Mouse (Mus musculus) heart, postnatal 10 days (tissue): ENCODE results near the gene Agpat1. TPM values are rescaled to one million over a fixed set of nuclear protein-coding genes. Genes with fewer than 3 reads are reported as not detected.
A peak's percentile ranks its signal among the peaks of the same experiment; 100 is the strongest.

ENCODE experiments used
- DNase-seq, 2 experiments: peaks; one replicate each; pipeline ENCODE4 v3.0.0; 2021
- intact Hi-C: fragments of 180-260 bp; cut with DNase I; formaldehyde crosslinking; loops from one replicate; pipeline ENCODE4 v1.15.1; 2025
- total RNA-seq, 2 experiments: library from RNA; stranded (reverse); gene quantifications; 2 replicates each; pipeline ENCODE4 v1.2.3; 2021

Gene Agpat1
- total RNA-seq, 2 experiments from 2014 or later, result 54.4 to 56.5 TPM

- intact Hi-C loops, result no loop called here
- DNase-seq, result no peak
Measured at GRCm38 (mm10) chr17:34585121-34585520, 18.9 kb upstream of the Agpat1 start.

DNA sequence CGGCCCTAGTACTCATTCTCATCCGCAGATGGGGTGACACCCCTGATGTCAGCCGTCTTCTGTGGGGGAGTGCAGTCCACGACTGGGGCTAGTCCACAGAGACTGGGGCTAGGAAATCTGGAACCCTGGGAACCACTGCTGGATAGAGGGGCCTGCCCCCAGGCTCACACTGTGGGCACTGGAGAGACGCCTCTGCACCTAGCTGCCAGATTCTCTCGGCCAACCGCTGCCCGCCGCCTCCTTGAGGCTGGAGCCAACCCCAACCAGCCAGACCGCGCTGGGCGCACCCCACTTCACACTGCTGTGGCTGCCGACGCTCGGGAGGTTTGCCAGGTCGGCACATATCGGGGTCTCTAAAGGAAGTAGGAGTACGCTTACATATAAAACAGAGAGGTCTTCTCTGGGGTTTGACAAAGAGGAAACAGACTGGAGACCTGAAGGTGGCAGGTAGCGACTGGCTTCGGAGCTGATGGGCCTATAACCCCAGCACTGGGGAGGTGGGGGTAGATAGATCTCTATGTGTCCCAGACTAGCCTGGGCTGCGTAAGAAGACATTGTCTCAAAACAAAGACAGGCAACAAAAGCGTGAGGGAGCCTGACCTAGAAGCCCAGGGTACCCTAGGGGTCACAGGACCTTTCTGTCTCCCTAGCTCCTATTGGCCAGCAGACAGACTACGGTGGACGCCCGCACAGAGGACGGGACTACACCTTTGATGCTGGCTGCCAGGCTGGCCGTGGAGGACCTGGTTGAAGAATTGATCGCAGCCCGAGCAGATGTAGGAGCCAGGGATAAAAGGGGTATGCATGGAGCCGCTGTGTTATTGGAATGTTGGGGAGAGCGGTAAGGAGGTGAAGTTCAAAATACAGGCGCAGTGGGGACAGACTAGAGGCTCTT, 17.9 kb upstream of the Agpat1 start:
- intact Hi-C loops, result loop anchor here (2.0 kb wide), 1 partner anchor 19 kb away; no protein-coding TSS in a partner anchor
- DNase-seq, result no peak

GRCm38 (mm10) chr17:34586796-34587422, 17.2 kb upstream of the Agpat1 start:
- intact Hi-C loops, result loop anchor here (2.0 kb wide), 1 partner anchor 20 kb away; no protein-coding TSS in a partner anchor
- peak; percentile 84 to 87 for DNase-seq

- peak; percentile 98 for DNase-seq
- intact Hi-C loops, result loop anchor here (2.0 kb wide), 1 partner anchor 21 kb away; no protein-coding TSS in a partner anchor
Measured at GRCm38 (mm10) chr17:34587423-34587811, 16.6 kb upstream of the Agpat1 start.

GRCm38 (mm10) chr17:34587814-34588213, 16.2 kb upstream of the Agpat1 start:
- DNase-seq, result no peak
- intact Hi-C loops, result loop anchor here (2.0 kb wide), 1 partner anchor 21 kb away; no protein-coding TSS in a partner anchor

DNA sequence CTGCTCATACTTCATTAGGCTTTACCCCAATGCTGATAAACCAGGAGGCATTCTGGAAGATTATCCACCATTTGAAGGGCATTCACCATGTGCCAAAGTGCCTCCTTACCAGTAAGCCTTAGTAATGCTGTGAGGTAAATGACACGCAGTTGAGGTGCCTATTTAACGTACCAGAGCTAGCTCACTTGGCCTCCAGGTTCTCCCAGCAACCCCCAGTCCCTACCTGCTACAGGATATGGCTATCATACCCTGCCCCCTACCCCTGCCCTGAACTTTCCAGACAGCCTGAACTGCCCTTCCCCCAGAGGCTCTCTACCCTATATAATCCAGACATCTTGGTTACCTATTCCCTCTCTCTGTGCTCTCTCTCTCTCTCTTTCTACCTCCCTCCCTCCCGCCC, 15.3 kb upstream of the Agpat1 start:
- no peak for DNase-seq
- intact Hi-C loops, result no loop called here

DNA sequence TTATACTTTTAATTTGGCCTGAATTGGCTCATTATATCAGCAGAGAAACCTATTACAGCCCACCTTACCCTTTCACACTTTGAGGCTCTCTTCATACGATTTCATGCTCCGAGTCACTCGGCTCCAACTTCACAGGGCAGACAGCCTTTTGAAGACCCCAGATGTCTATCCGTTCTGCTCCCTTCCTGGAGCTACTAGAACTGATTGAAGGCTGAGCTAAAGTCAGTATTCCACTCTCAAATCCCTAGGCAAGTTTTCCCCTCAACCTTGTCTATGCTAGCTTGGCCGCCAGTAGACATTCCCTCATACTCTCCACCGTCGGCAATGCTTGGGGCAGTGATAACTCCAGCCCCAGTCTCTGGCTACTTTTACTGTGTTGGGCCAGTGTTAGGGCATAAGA, 14.9 kb upstream of the Agpat1 start:
- intact Hi-C loops, result no loop called here
- no peak for DNase-seq

- DNase-seq, result peak; percentile 72 to 76
- intact Hi-C loops, result no loop called here
Measured at GRCm38 (mm10) chr17:34589681-34590101, 14.4 kb upstream of the Agpat1 start, which contains the start of gene Gpsm3. Gpsm3 (plus strand) TSS chr17:34589806.

DNA sequence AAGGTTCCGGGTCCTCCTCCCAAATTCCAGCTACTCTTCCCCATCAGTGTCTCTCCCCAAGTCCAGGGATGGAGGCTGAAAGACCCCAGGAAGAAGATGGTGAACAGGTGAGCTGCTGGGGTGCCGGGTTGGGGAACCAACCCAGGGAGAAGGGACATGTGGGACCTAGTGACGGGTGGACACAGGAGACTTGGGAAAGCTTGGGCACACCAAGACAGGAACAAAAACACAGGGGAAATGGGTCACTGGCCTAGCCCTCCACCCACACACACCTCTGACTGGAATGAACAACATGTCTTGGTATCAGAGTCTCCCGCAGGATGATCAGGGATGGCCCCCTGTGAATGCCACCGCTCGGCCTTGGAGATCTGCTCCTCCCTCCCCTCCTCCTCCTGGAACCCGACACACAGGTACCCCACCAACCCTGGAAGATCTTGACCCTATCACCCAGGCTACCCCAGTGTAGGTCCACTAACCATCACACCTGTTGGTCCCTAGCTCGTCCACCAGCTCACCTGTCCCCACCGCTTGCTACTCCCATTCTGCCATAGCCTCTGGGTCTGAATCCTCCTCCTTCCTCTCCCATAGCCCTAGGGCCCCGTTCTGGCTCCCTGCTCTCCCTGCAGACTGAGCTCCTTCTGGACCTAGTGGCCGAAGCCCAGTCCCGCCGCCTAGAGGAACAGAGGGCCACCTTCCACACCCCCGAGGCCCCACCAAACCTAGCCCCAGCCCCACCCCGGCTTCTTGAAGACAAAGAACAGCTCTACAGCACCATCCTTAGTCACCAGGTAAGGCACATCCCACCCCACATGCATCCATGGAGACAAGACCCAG, 13.7 kb upstream of the Agpat1 start:
- intact Hi-C loops, result no loop called here
- DNase-seq, result no peak

GRCm38 (mm10) chr17:34591029-34591993, 12.8 kb upstream of the Agpat1 start, which contains the start of gene Pbx2:
Pbx2 (plus strand) TSS chr17:34591266.
- DNase-seq, result peak in 1 of 2 experiments; percentile 53
- intact Hi-C loops, result no loop called here

DNA sequence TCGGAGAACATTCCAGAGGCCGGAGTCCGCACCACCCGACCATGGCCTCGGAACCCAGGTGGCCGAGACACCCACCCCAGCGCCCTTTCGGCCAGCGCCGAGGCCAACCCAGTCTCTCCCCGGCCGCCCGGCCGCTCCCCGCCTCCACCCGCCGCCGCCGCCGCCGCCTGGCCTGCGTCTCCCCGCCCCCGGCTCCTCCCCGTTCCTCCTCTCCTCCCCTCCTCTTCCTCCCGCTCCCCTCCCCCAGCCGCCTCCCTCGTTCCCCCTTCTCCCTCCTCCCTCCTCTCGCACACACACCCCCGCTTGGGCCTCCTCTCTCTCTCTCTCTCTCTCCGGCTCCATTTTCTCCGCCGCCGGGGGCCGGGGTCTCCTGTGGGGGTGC, 12.1 kb upstream of the Agpat1 start:
- intact Hi-C loops, result no loop called here
- DNase-seq, result peak; percentile 90 to 91

DNA sequence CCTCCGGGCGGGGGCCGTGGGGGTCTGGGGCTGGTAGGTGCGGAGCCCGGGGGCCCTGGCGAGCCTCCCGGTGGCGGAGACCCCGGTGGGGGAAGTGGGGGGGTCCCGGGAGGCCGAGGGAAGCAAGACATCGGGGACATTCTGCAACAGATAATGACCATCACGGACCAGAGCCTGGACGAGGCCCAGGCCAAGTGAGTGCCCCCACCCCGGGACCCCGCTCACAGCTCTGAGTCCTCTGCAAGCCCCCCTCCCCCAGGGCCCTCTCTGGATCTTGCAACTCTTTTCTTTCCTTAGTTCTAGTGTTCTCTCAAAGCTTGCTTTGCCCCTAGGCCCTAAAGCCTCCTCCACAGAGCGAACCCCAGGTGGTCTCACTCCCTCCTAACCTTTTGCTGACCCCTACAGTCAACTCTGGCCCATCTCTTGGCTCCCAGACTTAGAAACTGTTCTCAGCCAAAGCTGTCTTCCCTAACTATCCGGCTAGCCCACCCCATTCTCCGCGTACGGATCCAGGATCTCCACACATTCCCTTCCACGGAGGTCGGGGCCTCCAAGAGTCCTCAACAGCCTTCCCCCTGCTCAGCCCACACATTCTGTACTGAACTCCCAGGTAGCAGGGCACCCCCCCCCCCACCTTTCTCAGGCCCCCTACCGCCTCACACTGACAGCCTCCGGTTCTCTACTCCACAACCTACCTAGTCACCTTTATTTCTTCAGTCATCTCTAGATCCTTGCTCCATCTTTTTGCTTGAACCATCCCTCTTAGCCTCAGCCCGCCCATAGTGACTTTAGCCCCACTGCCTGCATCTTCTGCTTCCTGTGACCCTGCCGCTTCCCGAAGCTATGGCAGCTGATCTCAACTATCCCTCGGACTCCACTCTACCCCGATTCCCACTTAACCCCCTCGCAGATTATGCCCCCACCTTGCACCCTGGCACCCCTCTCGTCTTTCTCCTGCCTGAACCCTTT, 11.2 kb upstream of the Agpat1 start:
- DNase-seq, result peak; percentile 48 to 54
- intact Hi-C loops, result no loop called here

DNA sequence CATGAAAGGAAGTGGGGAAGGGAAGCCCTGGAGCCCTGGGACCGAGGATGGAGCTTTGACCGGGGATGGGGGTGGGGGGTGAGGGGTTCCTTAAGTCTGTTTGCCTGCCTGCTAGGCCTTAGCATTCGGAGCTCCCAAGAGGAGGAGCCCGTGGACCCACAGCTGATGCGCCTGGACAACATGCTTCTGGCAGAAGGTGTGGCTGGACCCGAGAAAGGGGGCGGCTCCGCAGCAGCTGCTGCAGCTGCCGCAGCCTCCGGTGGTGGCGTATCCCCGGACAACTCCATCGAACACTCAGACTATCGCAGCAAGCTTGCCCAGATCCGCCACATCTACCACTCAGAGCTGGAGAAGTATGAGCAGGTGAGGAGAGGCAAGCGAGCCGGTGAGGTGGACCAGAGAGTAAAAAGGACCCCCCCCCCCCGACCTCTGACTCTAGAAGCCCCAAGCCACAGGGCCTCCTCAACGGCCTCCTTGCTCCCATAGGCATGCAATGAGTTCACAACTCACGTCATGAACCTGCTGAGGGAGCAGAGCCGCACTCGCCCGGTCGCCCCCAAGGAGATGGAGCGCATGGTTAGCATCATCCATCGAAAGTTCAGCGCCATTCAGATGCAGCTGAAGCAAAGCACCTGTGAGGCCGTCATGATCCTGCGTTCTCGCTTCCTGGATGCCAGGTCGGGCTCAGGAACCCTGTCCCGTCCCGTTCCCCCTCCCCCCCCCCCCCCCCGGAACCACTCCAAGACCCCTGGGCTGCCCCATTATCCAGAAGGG, 10.1 kb upstream of the Agpat1 start:
- intact Hi-C loops, result no loop called here
- peak in 1 of 2 experiments; percentile 38 for DNase-seq

- intact Hi-C loops, result no loop called here
- DNase-seq, result no peak
Measured at GRCm38 (mm10) chr17:34596098-34596497, 8.0 kb upstream of the Agpat1 start.

DNA sequence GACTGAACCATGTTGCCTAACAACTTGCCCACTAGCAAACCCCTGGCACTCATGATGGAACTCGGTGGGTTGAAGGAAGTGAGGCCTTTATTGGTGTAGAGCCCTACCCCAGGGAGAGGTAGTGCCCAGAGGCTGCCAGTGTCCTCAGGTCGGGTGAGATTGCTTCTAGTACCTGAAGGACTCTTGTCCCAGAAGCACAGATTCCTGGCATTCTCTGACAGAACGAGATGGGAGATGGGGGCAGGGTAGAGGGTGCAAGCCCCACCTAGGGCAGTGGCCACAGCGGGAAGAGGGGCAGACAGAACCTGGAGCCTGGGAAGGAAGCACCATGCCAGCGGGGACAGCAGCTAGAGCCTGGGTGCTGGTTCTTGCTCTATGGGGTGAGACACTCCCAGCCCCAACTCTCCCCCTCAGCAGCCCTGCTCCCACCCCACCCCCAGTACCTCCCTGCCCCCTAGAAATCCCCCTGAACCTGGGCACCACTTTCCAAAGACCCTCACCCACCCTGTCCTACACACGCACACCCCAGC, 6.4 kb upstream of the Agpat1 start, which contains the start of gene Ager:
Ager (plus strand) TSS at position 297 of the 530 bp plus-strand sequence.
- intact Hi-C loops, result no loop called here
- no peak for DNase-seq

DNA sequence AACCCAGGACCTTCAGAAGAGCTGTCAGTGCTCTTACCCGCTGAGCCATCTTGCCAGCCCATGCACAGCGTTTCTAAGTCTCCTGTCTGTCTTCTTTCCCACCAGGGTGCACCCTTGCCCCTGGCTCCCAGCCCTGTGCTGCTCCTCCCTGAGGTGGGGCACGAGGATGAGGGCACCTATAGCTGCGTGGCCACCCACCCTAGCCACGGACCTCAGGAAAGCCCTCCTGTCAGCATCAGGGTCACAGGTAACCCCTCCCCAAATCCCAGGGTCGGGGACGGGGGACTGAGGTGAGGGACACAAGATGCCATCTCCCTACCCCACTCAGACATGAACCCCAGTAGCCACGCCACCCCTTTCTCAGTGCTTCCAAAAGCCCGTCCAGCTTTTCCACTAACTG, 4.2 kb upstream of the Agpat1 start:
- intact Hi-C loops, result loop anchor here (10.0 kb wide), 1 partner anchor 475 kb away; the partner anchor contains the start of gene Brd2

DNA sequence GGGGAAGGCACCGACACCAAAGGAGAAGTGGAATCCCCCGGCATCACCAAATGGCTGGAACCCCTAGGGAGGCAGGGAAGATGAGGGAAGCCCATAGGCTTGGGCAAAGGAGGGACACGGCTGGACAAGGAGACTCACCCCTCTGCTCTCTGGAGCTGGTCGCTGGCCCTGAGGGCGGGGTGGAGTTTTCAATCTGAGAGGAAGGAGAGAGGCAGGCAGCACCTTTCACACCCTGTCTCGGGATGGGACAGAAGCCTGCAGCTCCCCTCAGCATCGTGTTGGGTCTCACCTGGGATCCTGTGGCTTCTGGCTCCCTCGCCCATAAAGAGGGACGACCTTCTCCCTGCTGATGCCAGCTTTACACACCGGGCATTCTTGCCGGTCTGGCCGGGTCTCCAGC, 2.3 kb upstream of the Agpat1 start:
- intact Hi-C loops, result loop anchor here (10.0 kb wide), 1 partner anchor 477 kb away; the partner anchor contains the start of gene Brd2
- DNase-seq, result no peak

More for the DNA sequence above, 4.2 kb upstream of the Agpat1 start:
- DNase-seq, result no peak
